Mouse (Mus musculus) brain, embryonic 14.5 days (tissue): ENCODE results near the gene Asxl2.

Experiments used
- CTCF ChIP-seq: fragments of 200-500 bp; IDR thresholded peaks from 2 replicates; pipeline ENCODE4 v1.5.1; 2012; ENCODE audit warnings: inconsistent platforms, mild to moderate bottlenecking, moderate library complexity, borderline replicate concordance; ENCODE audit not compliant: insufficient read depth, insufficient read length; ENCODE audit errors: extremely low read depth
- POLR2A ChIP-seq: fragments of 200-500 bp; IDR thresholded peaks from 2 replicates; pipeline ENCODE4 v1.6.1; 2012; ENCODE audit warnings: mild to moderate bottlenecking, inconsistent platforms, borderline replicate concordance; ENCODE audit not compliant: poor library complexity, insufficient read depth, insufficient read length, severe bottlenecking; ENCODE audit errors: extremely low read depth

- TF ChIP-seq CTCF (no peak), POLR2A (no peak)
Measured at GRCm38 (mm10) chr12:3385271-3385670, 41.4 kb upstream of the Asxl2 start.
